Mouse (Mus musculus): ENCODE results near the gene Pklr.
"Not testable (repeated sequence)": the region's sequence is repeated elsewhere in the genome, so short reads cannot be mapped to it uniquely, and the experiment has no call there.

Gene Pklr

DNA sequence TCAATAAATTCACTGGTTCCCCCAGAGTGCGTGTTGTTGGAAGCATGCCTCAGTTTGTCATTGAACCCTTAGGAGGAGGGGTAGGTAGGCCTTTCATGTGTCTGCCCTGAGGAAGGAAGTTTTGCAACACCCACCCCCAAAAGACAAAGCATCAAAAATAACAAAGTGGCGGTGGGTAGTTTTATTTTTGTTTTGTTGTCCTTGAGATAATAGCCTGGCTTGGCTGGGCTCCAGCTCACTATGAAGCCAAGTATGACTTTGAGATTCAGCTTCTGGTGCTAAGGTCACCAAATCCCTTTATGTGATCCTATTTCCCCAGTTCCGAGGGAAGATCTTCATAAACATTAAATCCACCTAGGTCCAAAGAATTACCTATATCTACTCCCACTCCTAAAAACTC lies 11.7 kb upstream of the Pklr start:
- DNase-seq, result no peak

DNA sequence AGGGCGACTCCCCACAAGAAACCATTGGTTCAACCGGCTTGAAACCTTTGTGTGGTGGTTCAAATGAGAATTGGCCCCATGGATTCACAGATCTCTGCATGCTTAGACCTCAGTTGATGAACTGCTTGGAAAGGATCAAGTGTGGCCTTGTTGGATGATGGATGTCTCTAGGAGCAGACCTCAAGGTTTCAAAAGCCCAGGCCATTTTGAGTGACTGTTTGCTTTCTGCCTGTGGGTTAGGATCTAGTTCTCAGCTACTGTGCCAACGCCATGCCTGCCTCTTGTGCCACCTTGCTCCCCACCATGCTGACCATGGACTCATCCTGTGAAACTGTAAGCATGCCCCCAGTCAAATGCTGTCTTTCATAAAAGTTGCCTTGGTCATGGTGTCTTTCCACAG lies 10.0 kb upstream of the Pklr start:
- DNase-seq, result no peak

DNA sequence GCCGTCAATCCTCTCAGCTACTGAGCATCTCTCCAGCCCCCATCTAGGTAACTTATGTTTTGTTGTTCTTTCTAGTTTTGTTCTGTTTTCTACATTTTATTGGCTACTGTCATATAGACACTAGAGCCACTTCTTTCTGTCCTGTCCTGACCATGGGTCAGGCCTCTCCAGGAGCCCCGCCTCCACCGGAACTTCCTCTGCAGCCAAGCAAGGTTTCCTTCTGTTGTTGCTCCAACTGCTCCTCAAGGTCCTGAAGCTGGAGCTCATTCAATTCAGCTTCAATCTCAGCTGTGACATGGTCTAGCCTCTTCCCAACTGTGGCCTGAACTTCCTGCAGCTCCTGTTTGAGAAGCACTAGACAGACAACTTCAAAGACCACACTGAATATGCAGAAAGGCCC lies 6.0 kb upstream of the Pklr start:
- DNase-seq, result no peak

DNA sequence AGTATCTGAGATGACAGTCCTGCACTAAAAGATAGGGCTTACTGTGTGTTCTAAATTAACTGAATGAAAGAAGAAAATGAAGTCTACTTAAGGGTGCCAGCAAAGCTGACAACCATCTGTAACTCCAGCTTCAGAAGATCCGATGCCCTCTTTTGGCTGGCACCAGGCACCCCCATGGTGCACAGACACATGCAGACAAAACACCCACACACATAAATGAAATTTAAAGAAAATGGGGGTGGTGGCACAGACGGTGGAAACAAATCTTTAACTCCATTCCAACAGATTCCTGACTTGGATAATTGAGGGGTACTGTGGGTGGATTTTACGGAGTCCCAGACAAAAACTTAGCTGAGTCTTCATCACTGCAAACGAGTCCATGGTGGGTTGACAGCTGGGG lies 4.1 kb upstream of the Pklr start:
- no peak for DNase-seq

DNA sequence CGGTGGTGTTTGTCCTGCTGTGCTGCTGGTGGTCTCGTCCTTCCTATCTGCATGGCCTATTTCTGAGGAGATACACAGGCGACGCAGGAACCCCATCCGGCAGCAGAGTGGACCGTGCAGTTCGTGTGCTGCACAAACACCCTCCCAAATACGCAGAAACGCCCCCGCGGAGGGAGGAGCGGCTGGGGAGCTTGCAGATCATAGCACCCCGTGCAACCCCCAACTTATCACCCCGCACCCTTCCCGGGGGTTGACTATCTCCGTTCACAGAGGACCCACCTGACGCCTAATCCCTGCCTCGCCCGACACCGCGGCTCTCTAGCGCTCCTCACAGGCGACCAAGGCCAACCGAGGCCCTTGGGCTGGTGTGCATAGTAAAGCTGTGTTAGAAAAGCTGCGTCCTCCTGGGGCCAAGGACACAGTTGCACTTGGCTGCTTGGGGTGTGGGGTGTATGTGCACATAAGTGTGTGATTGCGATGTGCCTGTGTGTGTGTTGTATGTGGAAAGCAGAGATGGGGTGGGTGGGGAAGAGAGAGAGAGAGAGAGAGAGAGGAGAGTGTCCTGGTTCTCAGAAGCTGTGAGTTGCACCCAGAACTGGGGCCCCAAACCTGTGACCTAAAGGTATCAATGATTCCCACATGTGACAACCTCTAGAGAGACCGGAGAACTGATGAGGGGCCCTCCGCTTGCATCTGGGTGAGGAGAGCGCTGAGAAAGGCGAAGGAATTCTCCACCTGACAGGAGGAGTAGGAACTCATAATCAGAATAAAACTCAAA lies 3.5 kb upstream of the Pklr start:
- DNase-seq, result no peak

DNA sequence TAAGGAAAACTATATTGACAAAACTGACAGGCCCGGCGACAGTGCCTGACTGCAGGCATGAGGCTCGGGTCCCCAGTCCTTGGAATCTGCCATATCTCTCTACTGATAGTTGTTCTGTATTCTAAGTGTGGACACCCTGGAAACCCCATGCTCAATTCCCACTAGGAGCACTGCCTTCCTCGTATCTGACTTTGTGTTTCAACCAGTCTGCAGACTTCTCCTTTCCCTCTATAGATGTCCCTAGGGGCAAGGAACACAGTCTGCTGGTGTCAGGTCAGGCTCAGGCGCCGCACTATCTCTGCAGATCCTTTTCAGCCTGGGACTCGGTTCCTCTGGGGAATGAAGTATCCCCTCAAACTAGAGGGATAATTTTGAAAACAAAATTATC lies 2.9 kb upstream of the Pklr start:
- no peak for DNase-seq

DNA sequence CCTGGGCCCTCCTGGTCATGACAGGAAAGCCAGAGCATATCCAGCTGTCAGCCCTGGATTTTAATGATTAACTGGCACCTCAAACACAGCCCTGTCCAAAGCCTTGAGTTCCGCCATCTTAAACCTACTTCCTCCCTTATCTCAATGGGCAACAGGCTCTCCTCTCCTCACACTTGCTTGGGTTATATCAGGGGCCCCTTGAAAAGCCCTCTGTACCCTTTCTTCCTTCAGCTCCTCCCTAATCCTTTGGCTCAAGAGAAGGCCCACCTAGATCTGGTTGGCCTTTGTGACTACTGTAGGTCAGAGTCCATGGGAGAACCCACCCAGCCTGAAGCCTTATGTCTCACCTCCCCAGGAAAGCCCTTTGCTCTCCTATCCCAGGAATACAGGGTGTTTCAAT lies 2.2 kb upstream of the Pklr start:
- no peak for DNase-seq

DNA sequence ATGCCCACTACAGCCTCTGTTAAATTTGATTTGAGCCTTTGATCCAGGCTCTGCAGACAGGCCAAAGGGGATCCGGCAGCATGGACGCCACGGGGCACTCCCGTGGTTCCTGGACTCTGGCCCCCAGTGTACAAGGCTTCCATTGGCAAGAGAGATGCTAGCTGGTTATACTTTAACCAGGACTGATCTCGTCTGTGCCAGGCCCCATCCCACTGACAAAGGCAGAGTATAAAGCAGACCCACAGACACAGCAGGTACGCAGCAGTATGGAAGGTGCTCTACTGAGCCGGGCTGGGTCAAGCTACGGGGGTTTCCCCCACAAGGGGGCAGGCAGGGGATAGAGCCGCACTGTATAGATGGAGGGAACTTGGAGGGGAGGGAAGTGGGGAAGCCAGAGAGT lies 423 bp downstream of the Pklr start:
- DNase-seq, result peak; percentile 89 to 90

DNA sequence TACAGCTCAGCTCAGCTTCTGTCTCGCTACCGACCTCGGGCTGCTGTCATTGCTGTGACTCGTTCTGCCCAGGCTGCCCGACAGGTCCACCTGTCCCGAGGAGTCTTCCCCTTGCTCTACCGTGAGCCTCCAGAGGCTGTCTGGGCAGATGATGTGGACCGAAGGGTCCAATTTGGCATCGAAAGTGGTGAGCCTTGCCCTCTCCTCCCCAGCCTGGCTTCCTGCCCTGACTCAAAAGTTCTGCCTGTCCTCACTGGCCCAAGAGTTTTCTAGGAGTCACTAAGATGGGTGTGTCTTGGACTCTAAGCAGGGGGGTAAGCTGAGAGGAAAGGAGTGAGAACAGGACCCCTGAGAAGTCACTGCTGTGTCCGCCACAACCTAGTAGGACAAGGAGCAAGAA lies 8.9 kb downstream of the Pklr start:
- peak; percentile 54 to 68 for DNase-seq

DNA sequence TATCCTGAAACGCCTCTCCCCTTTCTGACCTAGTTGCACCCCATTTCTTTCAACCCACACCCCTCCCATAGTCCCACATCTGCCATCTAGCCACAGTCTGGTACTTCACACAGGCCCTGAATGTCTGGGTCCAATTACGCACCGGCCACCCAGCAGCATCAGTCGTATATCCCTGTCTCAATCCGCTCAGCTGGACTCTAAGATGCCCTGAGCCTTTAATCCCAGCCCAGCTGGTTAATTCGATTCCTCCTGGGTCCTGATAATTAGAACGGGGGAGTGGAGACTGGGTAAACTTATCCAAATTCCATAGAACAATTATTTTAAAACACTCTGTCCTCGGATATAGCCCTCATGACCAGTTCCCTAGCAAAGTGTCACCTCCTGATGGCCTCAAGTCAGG lies 9.6 kb downstream of the Pklr start:
- DNase-seq, result no peak

DNA sequence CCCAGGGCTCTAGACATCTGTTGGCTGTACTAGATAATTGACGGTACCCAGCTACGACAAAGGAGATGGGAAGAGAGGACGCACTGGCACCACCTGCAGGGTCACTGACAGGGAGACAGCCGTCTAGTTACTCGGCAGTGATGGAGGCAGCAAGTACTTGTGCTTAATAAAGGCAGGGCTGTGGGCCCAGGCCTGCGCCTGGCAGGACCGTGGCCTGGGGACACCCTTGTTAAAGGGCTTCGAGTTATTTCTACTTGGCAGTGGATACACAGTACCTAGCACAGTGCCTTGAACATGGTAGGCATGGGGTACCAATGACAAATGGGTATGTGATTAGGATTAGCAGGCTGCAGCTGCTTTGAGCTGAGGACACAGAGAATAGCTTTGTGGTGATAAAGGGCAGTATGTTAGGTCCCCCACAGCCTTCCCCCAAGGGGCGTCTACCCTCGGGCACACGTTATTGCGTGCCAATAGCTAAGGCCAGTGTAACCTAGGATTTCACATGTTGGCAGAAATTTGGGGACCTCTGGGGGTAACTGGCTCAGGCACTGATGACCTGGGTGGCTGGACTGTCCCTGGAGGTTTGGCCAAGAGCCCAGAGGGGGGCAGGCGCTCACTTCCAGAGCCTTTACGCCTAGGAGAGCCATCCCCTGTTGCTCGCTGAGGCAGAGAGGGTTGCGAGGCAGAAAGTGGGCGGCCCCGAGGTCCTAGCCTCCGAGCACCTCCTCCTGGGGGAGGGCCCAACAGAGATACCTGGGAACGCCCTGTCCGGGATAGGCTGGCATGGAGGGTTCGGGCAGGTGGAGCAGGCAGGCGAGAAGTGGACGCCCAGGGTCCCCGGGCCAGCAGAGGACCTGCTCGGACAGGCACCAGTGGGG lies 11.4 kb downstream of the Pklr start:
- peak; percentile 63 for DNase-seq

DNA sequence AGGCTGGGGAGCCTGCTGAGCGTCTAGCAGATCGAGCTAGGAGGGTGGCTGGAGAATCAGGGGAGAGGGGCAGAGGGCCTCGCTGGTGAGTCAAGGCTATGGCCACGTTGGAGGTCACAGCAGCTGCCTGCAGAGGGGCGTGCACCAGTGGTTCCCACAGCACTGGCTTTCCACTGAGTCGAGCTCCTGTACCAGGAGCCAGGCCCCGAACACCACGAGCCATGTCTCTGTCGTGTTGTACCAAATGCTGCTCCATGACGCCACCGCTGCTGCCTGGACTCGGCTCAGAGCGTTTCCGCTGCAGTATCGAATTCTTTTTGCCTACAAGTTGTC lies 12.0 kb downstream of the Pklr start:
- DNase-seq, result no peak

DNA sequence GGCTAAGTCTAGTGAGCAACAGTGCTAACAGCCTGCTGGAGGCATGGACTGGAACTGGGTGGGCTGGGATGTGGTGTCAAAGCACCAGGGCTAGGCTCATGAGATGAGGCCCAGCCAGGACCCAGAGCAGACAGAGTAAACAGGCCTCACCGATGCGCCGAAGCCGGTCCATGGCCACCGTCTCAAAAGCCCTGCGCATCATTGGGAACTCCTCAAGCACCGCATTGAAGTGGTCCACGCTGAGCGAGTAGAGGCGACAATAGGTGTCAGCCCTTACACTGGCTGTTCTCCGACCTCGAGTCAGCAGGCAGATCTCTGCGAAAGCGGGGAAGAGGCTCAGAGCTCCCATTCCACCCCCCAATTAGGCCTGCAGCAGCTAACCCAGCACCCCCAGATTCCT lies 12.6 kb downstream of the Pklr start:
- DNase-seq, result no peak

DNA sequence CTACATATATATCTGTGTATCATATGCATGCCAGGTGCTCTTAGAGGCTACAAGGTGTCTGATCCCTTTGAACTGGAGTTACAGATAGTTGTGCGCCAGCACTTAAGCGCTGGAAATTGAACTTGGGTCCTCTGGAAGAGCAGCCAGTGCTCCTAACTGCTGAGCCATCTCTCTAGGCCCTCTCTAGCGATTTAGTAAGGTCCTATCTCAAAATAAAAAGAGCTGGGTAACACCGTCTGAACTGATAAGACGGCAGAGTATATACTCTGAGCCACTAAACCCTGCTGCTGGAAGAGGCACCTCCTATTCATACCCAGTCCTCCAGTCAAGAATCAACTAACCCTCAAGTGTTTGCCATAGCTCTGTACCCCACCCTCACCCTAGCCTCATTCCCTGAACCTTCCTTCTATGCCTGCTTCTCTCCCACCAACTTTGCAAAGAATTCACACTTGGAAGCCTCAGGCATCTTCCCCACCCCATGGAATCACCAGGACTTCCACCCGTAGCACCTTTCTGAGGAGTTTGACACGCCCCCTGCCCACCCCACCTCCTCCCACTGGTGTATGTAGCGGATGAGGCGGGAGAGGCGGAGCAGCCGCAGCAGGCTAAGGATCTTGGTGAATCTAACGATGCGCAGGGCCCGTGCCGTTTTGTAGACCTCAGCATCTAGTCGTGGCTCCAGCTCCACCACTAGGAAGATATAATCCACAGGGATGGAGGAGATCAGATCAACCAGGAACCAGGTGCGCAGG lies 16.3 kb downstream of the Pklr start:
- DNase-seq, result no peak

DNA sequence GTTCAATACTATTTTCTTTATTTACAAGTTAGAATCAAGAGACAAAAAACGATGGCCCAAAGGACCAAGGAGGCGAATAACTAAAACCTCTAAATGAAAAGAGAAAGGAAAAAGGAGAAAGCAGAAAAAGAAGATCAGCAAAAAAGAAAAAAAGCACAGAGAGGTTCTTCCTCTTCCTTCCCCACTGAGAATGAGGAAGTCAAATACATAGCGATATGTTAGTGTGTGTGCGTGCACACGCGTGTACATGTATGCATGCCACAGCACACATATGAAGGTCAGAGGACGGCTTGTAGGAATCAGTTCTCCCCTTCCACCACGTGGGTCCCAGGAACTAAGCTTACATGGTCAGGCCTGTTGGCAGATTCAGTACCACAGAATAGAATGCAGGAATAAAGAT lies 21.0 kb downstream of the Pklr start:
- DNase-seq, result no peak

DNA sequence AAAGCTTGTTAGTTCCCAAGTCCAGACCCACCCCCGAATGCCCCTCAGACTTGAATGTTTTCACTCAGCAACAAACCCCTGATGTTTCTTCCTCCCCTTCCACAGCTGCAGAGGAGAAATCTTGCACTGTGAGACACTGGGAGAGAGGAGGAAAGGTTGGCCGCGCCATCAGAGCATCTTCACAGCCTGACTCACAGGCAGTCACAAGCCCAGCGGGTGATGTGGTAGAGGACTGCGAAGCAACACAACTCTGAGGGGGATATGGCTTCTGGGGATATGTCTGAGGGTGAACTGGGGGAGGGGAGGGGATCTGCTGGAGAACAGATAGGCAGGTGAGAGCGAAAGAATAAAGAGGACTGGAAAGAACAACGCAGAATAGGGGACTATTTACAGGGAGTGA lies 22.7 kb downstream of the Pklr start:
- no peak for DNase-seq

DNA sequence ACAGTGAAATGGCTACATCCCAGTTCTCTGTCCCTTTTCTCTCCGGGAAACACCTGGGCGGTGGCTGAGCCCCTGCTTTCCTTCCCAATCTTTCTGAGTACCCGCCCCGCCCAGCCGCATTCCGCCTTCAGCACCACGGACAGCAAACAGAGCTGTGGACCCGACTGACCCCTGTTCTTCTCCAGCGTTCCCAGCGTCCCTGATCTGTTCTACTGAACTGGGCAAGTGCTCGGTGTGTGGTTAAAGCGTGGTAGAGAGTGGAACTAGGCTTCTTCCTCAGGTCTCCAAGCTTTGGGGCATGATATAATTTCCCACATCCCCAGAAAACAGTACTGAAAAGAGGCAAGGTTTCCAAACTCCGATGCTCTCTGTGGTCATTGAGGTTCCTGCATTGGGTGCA lies 23.3 kb downstream of the Pklr start:
- peak; percentile 42 to 70 for DNase-seq

DNA sequence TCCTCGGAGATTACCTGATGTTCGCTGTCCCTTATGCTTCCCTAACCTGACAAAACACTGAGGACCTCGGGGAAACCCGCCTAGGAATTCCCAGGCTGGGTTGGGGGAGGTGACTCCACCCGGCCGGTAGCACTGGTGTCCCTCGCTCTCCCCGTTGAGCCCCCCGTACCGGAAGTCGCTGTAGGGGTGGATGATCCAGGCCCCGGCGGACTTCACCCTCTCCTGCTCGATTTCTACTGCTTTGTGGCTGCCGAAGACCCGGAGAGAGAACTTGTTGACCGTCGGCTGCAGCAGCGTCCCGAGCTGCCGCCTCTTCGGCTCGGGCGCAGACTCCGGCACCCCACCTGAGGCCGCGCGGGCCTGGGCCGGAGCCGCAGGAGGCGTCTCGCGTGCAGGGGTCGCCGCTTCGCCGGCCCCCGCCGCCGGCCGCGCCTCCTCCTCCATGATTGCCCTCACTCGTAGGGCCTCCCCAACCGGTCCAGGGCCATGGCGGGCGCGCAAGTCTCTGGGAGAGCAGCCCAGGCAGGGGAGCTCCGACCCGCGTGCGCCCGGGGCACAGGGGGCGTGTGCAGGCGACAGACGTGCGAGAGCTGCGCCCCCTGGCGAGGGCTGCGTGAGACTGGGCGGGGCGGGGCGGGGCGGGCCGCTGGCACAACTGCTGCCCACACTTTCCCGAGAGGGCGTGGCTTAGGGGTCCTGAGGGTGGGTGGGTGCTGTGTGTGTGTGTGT lies 23.8 kb downstream of the Pklr start, which contains the start of gene Hcn3:
Gene Hcn3 (minus strand): TSS at position 581 of the 729 bp plus-strand sequence.
- DNase-seq, result no peak

DNA sequence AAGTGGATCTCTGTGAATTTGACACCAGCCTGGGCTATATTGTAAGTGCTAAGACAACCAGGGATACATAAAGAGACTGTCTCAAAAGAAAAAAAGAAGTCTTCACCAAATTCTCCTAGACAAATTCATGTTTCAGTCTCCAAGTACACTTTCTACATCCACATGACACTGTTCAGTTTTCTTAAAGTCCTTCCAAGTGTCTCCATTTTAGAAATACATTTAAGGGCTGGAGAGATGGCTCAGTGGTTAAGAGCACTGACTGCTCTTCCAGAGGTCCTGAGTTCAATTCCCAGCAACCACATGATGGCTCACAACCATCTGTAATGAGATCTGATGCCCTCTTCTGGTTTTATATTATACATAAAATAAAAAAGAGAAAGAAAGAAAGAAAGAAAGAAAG lies 25.3 kb downstream of the Pklr start:
- DNase-seq, result not testable (repeated sequence)

DNA sequence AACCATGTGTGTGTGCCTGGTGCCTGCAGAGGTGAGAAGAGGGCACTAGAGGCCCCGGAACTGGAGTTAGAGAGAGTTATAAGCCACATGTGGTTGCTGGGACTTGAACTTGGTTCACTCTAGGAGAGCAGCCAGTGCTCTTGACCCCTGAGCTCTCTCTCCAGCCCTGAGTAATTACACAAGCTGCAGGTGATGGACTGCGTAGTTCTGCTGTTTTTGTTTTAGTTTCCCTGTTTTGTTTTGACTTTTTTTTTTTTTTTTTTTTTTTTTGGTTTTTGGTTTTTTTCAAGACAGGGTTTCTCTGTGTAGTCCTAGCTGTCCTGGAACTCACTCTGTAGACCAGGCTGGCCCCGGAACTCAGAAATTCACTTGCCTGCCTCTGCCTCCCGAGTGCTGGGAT lies 25.8 kb downstream of the Pklr start:
- DNase-seq, result no peak

DNA sequence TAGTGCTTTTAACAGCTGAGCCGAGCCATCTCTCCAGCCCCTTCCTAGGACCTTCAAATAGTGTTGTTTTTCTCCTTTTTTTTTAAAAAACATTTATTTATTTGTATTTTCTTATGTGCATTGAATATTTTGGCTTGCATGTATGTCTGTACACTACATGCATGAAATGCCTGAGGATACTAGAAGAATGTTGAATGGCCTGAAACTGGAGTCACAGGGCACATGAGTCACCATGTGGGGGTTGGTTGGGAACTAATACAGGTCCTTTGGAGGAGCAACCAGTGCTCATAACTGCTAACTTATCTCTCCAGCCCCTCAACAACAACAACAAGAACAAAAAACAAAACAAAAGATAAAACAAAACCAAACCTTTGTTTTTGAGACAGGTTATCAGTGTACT lies 27.2 kb downstream of the Pklr start:
- DNase-seq, result no peak

DNA sequence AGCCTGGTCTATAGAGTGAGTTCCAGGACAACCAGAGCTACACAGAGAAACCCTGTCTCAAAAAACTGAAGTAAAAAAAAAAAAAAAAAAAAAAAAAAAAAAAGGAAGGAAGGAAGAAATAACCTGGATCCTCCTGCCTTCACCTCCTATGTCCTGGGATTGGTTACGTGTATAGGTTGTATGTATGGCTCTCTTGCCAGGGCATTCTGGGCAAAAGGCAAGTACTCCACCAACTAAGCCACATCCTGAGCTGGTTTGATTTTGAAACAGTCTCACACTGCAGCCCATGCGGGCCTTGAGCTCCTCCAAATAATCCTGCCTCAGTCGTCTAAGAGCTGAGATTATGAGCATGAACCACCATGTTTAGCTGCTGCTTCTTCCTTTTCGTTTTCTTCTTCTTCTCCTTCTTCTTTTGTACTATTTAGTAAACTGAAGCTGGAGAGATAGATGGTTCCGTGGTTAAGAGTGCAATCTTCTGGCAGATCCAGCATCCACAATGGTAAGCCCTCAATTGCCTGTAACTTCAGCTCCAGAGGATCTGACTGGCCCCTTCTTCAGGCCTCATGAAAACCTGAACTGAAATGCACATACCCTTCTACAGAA lies 27.8 kb downstream of the Pklr start:
- DNase-seq, result no peak
